Mouse (Mus musculus) liver, adult (tissue): ENCODE measurements around the gene Mbnl1.

Source experiments
- GATA4 ChIP-seq: IDR thresholded peaks from 2 replicates; pipeline ENCODE4 v1.6.1; 2014; ENCODE audit warnings: mild to moderate bottlenecking, low read length; ENCODE audit not compliant: insufficient replicate concordance

Gene Mbnl1

DNA sequence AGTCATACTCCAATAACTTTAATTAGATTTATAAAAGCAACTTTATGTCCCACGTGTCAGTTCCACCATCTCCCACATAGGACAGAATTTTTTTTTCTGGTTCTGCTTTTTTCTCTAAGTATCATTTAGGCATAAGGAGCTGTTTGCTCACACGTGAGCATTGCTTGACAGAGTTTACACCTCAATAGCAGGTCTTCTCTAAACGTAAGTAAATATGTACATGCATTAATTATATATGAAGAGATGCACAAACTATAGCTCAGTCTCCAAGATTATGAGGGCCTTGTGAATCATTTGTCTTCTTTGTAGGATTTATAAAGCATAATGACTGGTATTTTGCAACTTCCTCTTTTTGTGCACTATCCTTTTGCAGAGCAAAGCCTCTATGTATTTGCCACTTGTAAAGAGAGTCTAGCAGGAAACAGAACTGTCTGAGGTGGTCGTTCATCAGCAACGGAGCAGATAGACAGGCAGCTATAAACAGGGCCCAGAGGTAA lies at the start of gene Mbnl1:
Gene Mbnl1 (plus strand): TSS at position 150 of the 497 bp plus-strand sequence.
- TF ChIP-seq GATA4 = no peak

DNA sequence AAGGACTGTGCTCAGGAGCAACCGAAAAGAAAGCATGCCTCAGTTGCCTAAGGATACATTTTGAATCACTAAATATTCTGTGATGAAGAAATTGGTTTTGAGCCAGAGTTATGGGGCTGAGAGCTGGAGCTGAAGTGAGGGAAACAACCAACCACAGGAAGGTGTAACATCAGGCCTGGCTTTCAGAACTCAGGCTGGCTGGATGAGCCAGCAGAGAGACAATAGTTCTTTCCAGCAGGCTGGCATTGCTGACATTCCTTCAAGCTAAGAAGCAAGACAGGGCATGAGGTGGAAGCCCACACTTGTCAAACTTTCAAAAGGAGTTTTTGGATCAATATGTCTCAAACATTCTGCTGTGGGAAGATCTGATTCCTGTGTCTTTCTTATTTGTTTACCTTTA lies 48.5 kb upstream of the Mbnl1 start:
- no peak for TF ChIP-seq GATA4

DNA sequence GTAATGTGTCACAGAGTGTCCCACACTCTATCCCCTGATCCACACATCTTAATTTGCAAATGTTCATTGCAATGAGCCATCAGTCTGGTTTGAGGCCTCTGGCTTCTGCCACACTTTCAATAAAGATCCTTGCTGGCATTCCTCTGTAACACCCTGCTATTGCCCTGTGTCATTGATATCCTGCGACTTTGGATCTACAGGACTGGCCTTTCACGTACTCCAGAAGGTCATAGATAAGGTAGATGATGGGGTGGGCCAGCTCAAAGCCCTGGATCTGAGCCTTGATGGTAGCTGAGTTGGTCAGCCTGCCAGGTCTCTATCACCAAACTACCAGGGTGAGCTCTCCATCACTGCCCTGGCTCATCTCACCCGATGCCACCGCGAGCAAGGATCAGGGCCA lies 43.6 kb upstream of the Mbnl1 start:
- no peak for TF ChIP-seq GATA4

DNA sequence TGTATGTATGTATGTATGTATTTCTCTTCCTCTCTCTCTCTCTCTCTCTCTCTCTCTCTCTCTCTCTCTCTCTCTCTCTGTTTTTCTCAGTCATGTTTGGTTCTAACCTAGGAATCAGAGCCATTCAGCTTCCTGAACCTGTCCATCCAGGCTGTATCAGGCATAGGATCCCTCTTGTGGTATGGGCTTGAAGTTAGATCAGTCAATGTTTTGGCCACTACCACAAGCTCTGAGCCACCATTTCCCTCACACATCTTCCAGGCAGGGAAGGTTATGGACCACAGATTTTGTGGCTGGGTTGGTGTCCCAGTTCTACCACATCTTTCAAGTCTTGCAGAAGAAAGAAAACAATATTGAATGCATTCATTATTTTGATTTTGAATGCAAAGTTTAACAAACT lies 35.4 kb upstream of the Mbnl1 start:
- no peak for TF ChIP-seq GATA4

DNA sequence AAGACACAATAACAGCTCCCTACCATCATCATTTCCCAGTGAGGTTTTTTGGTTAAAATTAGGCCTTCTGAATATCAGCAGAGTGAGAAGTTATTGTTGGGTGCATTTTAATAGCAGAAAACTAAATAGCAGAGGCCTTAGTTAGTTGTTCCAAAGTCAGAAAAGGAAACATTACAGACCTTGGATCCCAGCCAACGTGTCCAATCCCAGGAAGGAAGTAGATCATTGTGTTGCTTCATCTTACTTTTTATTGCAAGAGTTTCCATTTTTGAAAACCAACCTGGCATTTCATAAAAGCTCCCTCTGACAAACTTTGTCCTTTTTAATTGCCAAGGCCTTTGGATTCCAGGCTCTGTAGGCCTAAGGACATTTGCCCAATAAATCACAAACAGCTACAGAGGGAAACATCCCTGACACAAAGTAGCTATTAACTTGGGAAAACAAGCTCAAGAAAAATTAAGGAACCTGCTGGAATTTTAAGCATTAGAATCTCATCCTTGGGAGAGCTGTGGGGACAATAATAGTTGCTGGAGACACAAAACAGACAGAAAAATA lies 34.9 kb upstream of the Mbnl1 start:
- TF ChIP-seq GATA4 = no peak

DNA sequence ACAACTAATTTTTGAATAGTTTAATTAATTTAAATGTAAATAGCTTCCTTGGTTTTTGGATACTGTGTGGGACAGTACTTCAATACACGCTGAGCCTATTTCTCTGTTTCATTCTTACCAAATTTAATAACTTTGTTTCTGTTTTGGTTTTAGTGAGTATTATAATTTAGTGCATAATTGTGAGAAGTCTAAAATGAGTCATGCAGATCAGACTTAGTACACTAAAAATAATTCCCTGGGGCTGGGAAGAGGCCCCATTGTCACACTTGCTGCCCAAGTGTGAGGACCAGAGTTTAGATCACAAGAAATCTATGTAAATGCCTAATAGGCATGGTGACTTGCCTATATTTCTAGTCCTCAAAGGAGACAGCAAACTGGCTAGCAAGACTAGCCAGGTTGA lies 33.9 kb upstream of the Mbnl1 start:
- TF ChIP-seq GATA4 = no peak

DNA sequence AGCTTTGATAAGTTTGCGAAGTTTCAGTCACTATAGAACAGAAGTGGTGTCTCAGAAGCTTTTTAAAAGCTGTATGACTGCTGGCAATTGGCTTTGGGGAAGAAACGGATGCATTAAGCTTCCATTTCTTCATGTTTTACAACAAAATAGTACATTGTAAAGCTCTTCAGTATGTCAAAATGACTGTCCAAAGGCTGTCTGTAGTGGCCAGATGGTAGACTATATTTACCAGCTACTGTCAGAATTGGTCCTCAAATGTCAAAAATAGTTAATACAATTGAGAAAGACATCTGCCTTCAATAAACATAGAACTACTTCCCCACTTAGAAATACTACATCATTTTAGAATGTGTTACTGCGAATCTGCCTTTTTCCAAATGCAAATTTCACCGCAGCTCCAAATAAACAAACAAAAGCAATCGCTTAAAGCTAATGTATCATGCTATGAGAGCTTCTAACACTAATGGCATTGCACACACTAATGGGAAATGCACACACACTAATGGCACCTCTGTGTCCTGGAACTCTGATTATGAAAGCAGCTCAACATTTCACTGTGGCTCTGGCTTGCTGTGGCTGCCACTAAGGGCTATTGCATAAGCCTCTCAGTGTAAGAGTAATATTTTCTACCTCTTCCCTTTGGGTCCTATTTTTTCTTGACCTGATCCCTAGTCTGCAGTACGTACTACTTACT lies 10.7 kb upstream of the Mbnl1 start:
- no peak for TF ChIP-seq GATA4

DNA sequence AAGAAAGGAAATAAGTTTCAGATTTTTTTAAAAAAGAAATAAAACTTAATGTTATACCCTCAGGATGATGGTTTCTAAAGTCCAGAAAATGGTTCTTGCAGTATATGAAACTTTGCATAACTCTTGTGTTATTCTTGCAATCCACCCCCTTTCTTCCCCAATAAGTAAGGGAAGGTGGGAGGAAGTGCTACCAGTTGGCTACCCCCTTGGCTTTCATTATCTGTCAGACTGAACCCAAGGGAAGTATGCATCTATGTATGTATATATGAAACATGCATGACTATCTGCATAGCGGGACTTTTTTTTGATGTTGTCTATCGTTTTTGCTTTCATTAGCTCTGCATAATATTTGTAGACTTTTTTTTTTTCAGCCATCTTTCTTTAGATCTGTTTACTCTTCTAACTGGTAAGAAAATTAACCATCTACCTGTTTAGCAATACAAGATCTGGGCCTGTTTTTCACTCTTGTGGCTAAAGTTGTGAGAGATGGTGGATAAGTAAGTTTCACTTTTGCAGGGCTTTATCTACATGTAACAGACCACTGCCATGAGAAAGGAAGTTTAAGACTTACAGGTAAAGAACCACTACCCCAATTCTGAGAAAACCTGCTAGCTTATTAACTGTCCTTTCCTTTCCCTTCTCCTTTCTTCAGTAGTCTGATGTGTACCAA lies 484 bp upstream of the Mbnl1 start:
- TF ChIP-seq GATA4 = no peak

DNA sequence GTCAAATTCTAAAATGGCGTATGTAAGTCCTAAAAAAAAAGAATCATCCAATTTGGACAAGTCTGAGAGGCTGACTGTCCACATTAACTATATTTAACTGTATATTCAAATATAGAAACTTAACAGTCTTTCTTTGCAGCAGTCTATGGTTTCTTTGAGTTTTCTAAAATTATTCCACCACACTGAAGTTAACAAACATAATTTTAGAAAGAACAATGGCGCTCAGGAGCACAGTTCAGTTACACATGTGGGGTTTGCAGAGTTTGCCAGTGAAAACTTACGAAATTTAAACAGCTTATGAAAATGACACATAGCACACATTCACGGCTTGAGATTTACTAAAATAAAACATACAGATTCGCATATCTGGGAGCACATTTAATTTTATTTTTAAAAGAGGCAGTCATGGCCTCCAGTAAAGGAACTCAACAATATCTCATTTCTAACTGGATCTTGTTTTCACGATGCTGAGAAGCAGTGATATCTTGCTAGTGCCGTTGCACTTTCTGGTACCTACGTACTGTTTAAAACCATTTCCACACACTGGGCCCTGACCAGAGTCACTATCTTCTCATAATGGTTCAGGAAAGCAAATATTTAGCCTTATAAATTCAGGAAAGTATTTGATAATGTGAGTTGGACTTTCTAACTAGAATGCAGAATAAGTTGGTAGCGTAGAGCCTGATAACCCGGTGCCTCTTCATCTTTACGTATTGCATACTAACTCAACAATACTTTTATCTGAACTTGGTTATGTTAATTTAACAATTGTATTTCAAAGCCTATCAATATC lies 1.4 kb downstream of the Mbnl1 start:
- no peak for TF ChIP-seq GATA4

DNA sequence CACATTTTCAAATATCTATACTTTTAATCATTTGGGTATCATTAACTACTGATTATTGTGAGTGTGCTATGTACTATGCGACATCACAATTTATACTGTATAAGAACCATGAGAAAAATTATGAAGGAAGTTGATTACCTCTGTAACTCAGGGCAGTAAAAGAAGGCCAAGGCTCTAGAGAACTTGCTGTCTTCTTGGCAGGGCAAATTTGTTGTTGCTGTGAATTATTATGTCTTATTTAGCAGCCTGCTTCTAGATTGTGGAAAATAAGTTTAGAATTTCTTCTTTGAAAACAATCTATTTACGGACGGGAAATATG lies 2.0 kb downstream of the Mbnl1 start:
- TF ChIP-seq GATA4 = no peak

DNA sequence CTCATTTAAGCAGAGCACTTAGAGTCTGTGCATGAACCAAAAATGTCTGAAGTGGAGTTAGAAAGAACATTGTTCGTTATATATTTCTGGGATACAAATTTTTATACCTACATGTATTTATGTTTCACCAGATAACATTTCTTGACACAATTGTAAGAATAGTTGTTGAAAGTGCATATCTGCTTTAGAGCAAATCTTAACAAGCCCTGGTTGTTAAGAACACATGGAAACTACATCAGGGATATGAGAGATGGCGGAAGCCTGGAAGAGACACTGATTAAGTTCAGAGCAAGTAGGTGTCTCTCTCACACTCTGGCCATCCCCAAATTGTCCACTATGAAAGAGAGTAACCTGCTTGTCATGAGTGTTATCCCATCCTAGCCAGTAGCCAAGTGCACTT lies 2.4 kb downstream of the Mbnl1 start:
- no peak for TF ChIP-seq GATA4

DNA sequence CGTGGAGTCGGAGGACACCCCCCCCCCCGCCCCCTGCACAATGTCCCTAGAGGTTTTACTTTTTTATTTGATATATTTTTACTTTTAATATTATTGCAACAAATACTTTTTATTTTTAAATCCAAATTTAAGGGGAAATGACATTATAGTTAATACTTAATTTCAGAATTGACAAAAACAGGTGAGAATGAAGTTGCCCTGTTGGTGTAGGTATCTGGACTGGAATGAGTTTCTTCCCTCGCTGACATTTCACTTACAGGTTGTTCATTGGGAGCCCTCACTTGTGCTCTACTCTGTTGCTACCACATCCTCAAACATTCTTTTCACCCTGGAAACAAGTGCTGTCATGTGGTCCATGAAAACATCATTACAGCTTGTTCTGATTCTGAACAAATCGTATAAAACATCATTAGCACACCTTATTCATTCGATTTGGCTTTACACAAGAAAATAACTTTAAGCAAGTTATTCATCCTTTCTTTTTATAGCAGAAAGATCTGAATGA lies 4.2 kb downstream of the Mbnl1 start:
- no peak for TF ChIP-seq GATA4

DNA sequence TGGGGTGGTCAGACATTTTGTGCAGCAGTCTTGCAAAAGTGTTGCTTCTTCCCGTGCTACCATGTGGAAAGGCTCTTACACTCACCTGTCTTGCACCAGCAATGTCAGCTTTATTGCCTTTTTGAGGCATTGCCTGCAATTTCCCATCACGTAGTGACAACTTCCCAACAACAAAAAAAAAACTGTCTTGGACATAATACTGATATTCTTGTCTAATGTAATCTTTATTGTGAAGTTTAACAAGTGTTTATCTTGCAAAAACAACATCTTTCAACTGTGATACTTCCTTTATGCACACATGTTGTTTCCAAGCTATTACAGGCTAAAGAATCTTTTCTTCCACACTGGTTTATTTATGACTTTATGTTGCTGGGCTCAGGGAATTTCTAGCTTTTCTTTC lies 5.8 kb downstream of the Mbnl1 start:
- TF ChIP-seq GATA4 = no peak

DNA sequence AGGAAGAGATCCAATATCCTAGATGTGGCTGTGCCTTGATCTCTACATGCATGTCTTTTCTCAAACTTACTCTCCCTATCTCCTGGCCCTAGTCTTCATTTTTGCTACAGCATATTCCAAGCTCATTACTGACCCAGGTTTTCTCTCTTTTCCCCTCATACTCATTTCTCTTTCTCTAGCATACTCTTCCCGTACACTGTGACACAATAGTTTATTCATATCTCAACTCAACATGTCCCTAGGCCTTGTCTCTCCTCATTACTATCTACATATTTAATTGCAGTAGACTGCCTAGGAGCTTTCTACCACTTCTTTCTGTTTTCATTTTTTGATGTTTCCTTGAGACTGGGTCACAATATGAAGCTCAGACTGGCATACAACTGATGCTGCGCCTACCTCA lies 8.1 kb downstream of the Mbnl1 start:
- no peak for TF ChIP-seq GATA4

DNA sequence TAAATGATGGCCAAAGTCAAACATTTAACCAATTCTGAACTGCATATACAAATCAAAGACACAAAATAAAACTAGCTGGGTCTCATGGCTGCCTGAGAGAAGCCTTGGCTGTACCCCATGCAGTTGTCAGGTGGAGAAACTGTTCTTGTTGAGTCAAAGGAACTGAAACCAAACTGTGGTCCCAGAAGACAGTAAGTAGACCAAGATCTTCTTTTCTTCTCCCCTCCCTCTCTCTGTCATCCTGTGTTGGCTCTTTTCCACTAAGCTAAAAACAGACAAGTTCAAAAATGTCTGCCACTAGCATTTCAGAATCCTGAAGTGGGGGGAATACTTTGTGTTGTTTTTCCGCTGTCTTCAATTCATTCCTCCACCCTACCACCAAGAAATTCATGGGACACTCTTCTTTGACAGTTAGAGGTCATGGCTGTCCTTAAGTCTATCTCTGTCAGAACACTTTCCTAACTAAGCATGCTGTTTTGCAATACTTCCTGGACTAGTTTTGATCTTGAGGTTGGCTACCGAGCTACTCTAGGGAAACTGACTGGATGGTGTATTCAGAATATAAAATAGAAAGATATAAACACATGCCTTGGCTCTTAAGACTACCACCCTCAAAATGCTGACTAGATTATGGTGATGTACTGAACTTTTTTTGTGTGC lies 9.2 kb downstream of the Mbnl1 start:
- TF ChIP-seq GATA4 = no peak
